Mouse (Mus musculus) ES-Bruce4 (cell line): ENCODE results near the gene Fkbp10. TPM values are rescaled to one million over a fixed set of nuclear protein-coding genes. Genes with fewer than 3 reads are reported as not detected.

Experiments
- H3K27ac ChIP-seq: 2 replicates; pipeline ENCODE4 v1.5.1; 2012; ENCODE audit warnings: low read length, inconsistent platforms; ENCODE audit not compliant: insufficient read depth
- H3K27me3 ChIP-seq: 2 replicates; pipeline ENCODE4 v1.6.1; 2012; ENCODE audit warnings: mild to moderate bottlenecking, low read length, inconsistent platforms; ENCODE audit not compliant: control insufficient read depth, poor library complexity, insufficient read depth, severe bottlenecking
- H3K36me3 ChIP-seq: 2 replicates; pipeline ENCODE4 v1.6.1; 2012; ENCODE audit warnings: inconsistent platforms, mild to moderate bottlenecking, low read length, moderate library complexity; ENCODE audit not compliant: control insufficient read depth, poor library complexity, insufficient read depth, severe bottlenecking
- H3K4me1 ChIP-seq: one replicate; pipeline ENCODE4 v1.8.1; 2011; ENCODE audit warnings: low read length; ENCODE audit not compliant: control insufficient read depth, insufficient read depth
- H3K4me3 ChIP-seq: 2 replicates; pipeline ENCODE4 v1.5.1; 2011; ENCODE audit warnings: low read depth, mild to moderate bottlenecking, low read length
- H3K9ac ChIP-seq: 2 replicates; pipeline ENCODE4 v1.6.1; 2012; ENCODE audit warnings: low read depth, mild to moderate bottlenecking, inconsistent platforms; ENCODE audit not compliant: poor library complexity, severe bottlenecking
- H3K9me3 ChIP-seq: replicated peaks from 2 replicates; pipeline ENCODE4 v1.6.1; 2012; ENCODE audit warnings: mild to moderate bottlenecking, low read length, inconsistent platforms; ENCODE audit not compliant: control insufficient read depth, poor library complexity, insufficient read depth, severe bottlenecking
- CTCF ChIP-seq: IDR thresholded peaks from one replicate; pipeline ENCODE4 v1.8.1; 2011; ENCODE audit warnings: low read depth, low read length
- EP300 ChIP-seq: IDR thresholded peaks from 2 replicates; pipeline ENCODE4 v1.6.1; 2011; ENCODE audit warnings: low read depth, low read length; ENCODE audit not compliant: insufficient read depth
- POLR2A ChIP-seq: IDR thresholded peaks from one replicate; pipeline ENCODE4 v1.8.1; 2011; ENCODE audit warnings: low read length; ENCODE audit not compliant: insufficient read depth
- polyA plus RNA-seq: library from polyadenylated mRNA; stranded (reverse); fragments of >200 nt; gene quantifications from 2 replicates; pipeline ENCODE4 v1.2.4, GENCODE M21; 2011; ENCODE audit warnings: low read depth; ENCODE audit not compliant: missing spikeins, insufficient read depth, insufficient read length

Fkbp10 gene
- polyA plus RNA-seq, 1 experiment, result 22.5 TPM

DNA sequence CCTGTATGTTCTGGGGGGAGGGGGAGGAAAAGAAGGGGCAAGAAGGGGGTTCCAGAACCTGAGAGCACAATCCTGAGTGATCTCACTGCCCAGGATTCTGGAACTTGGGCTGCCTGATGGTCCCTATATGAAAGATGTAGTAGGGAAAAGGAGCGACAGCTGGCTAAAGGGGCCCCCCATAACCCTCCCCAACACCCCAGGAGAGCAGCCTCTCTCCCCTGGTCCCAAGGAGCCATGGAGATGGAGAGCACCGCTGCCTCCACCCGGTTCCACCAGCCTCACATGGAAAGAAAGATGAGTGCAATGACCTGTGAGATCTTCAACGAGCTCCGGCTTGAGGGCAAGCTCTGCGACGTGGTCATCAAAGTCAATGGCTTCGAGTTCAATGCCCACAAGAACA lies 26.3 kb downstream of the Fkbp10 start, which contains the start of the genes Nt5c3b and Klhl10:
TSS of gene Nt5c3b (minus strand) at position 12 of the 400 bp plus-strand sequence.
TSS of gene Klhl10 (plus strand) at position 121 of the 400 bp plus-strand sequence.
- no peaks in the 10 kb centered on the region for H3K36me3 ChIP-seq
- no peak within 1 kb of the TSS for H3K27ac ChIP-seq
- peaks cover 3% of the 10 kb centered on the region for H3K4me1 ChIP-seq
- TF ChIP-seq CTCF (no peak), EP300 (no peak), POLR2A (no peak)
- H3K9me3 ChIP-seq, result no peaks in the 10 kb centered on the region
- peak within 1 kb of the TSS; percentile 72 for H3K9ac ChIP-seq
- no peaks in the 10 kb centered on the region for H3K27me3 ChIP-seq
- peak within 1 kb of the TSS; percentile 73 for H3K4me3 ChIP-seq

DNA sequence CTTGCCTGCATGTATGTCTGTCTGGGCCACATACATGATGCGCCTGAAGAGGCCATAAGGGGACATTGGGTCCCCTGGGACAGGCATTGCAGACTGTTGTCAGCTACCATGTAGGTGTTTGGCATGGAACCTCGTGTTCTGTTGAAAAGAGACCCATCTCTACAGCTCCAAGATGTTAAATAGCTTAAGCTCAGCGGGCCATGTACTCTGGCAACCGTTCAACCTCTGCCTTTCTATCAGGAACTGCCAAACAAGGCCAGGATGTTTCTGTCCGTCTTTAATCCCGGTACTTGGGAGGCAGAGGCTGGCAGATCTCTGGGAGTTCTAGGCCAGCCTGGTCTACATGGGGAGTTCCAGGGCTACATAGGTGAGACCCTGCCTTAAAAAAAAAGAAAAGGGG lies 27.1 kb downstream of the Fkbp10 start:
- no peaks in the 10 kb centered on the region for H3K36me3 ChIP-seq
- H3K27me3 ChIP-seq, result no peaks in the 10 kb centered on the region
- TF ChIP-seq POLR2A (no peak), EP300 (no peak), CTCF (no peak)
- no peaks in the 10 kb centered on the region for H3K9me3 ChIP-seq
- no peak overlapping the region for H3K27ac ChIP-seq
- no peak overlapping the region for H3K9ac ChIP-seq
- peaks cover 3% of the 10 kb centered on the region for H3K4me1 ChIP-seq
- H3K4me3 ChIP-seq, result no peak overlapping the region

- TF ChIP-seq POLR2A (no peak), EP300 (no peak), CTCF (no peak)
- H3K4me1 ChIP-seq, result no peaks in the 10 kb centered on the region
- H3K9me3 ChIP-seq, result no peaks in the 10 kb centered on the region
- peaks cover 20% of the 10 kb centered on the region for H3K36me3 ChIP-seq
- no peak overlapping the region for H3K27ac ChIP-seq
- H3K9ac ChIP-seq, result no peak overlapping the region
- H3K4me3 ChIP-seq, result no peak overlapping the region
- no peaks in the 10 kb centered on the region for H3K27me3 ChIP-seq
Observed at GRCm38 (mm10) chr11:100457247-100457646, 41.8 kb downstream of the Fkbp10 start.

DNA sequence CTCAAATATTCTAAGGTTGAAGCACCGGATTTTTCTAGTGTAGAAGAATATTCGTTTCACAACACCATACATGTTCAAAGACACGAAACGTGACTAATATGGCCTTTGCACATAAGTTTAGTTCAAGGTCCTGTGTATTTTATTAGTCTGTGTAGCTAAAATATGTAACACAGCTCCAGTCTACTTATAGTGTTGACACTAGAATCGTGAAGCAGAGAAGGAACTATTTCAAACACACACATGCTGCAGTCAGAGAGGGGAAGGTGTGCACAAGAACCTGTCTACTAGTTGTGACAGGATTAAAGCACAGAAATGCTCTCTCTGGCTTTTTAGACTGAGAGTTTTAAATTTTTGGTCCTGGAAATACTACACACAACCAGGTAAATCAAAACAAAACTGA lies 42.2 kb downstream of the Fkbp10 start:
- Histone ChIP-seq H3K27me3 (no peaks in the 10 kb centered on the region), H3K9me3 (no peaks in the 10 kb centered on the region), H3K36me3 (peaks cover 25% of the 10 kb centered on the region), H3K27ac (no peak overlapping the region), H3K9ac (no peak overlapping the region), H3K4me3 (no peak overlapping the region), H3K4me1 (no peaks in the 10 kb centered on the region)
- TF ChIP-seq EP300 (no peak), CTCF (no peak), POLR2A (no peak)

GRCm38 (mm10) chr11:100462699-100463098 lies 47.2 kb downstream of the Fkbp10 start:
- TF ChIP-seq POLR2A (no peak), CTCF (no peak), EP300 (no peak)
- Histone ChIP-seq H3K27me3 (no peaks in the 10 kb centered on the region), H3K4me3 (no peak overlapping the region), H3K36me3 (peaks cover 49% of the 10 kb centered on the region), H3K9me3 (no peaks in the 10 kb centered on the region), H3K9ac (no peak overlapping the region), H3K27ac (no peak overlapping the region), H3K4me1 (no peaks in the 10 kb centered on the region)

DNA sequence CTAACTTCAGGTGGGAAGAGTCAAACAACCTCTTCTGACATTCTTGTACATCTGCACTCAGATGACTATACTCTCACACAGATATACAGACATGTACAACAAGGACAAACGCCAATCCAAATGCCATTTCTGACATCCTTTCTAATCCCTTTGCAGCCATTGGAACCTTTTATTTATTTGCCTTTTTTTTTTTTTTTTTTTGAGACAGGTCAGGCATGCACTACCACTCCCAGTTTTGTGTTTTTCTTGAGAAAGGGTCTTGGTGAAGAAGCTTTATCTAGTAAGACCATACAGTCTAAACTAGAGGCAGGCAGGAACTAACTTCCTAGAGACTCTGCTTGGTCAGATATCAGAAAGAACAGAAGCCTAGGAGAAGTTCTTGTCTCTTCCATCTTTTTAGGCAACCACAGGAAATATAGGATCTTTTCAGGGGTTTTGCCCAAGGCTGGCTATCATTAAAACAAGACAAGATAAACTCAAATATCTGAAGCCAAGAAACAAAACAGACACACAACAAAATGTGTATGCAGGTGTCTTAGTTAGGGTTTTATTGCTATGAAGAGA lies 49.8 kb downstream of the Fkbp10 start:
- H3K36me3 ChIP-seq, result peaks cover 50% of the 10 kb centered on the region
- no peak for TF ChIP-seq EP300
- TF ChIP-seq CTCF, result no peak
- no peak for TF ChIP-seq POLR2A
- no peak overlapping the region for H3K27ac ChIP-seq

More for the DNA sequence above, 49.8 kb downstream of the Fkbp10 start:
- no peaks in the 10 kb centered on the region for H3K9me3 ChIP-seq
- no peaks in the 10 kb centered on the region for H3K4me1 ChIP-seq
- H3K9ac ChIP-seq, result no peak overlapping the region
- H3K27me3 ChIP-seq, result no peaks in the 10 kb centered on the region
- no peak overlapping the region for H3K4me3 ChIP-seq
